Mouse (Mus musculus): Measurements from ENCODE around the gene Gm20388.

- TF ChIP-seq GATA1 (IDR thresholded peaks at IDR 0.05; ENCODE audit: low read length) (peak; percentile 66; the same call in 1 of the 2 replicates), TAL1 (IDR thresholded peaks at IDR 0.05; ENCODE audit: low read length) (no peak)
Observed at GRCm38 (mm10) chr8:122293484-122293883, 2382.8 kb downstream of the Gm20388 start.

All from erythroblast, embryonic 14.5 days (primary cell).